Mouse (Mus musculus) neural tube, embryonic 15.5 days (tissue): Measurements from ENCODE around the gene Shank2. TPM values are rescaled to one million over a fixed set of nuclear protein-coding genes. Genes with fewer than 3 reads are reported as not detected.

Experiments used
- ATAC-seq: fragments of 200-750 bp; cut with Nextera tagmentation; 2 replicates; pipeline ENCODE4 v1.8.0; 2017; ENCODE audit warnings: mild to moderate bottlenecking, moderate TSS enrichment, moderate library complexity; ENCODE audit not compliant: low FRiP score
- H3K27ac ChIP-seq: fragments of 300-500 bp; sonication (generic); replicated peaks from 2 replicates; pipeline ENCODE4 v1.5.1; 2015; ENCODE audit warnings: mild to moderate bottlenecking, inconsistent platforms
- H3K27me3 ChIP-seq: fragments of 300-500 bp; sonication (generic); replicated peaks from 2 replicates; pipeline ENCODE4 v1.6.1; 2015; ENCODE audit warnings: inconsistent platforms
- H3K36me3 ChIP-seq: fragments of 300-500 bp; sonication (generic); 2 replicates; pipeline ENCODE4 v1.6.1; 2015; ENCODE audit warnings: inconsistent platforms
- H3K4me1 ChIP-seq: fragments of 300-500 bp; sonication (generic); 2 replicates; pipeline ENCODE4 v1.6.1; 2015; ENCODE audit warnings: inconsistent platforms
- H3K4me2 ChIP-seq: fragments of 300-500 bp; sonication (generic); 2 replicates; pipeline ENCODE4 v1.6.1; 2015; ENCODE audit warnings: inconsistent platforms, mild to moderate bottlenecking, moderate library complexity
- H3K4me3 ChIP-seq: fragments of 300-500 bp; sonication (generic); replicated peaks from 2 replicates; pipeline ENCODE4 v1.5.1; 2015; ENCODE audit warnings: mild to moderate bottlenecking, inconsistent platforms
- H3K9ac ChIP-seq: fragments of 300-500 bp; sonication (generic); replicated peaks from 2 replicates; pipeline ENCODE4 v1.6.1; 2015; ENCODE audit warnings: mild to moderate bottlenecking, inconsistent platforms
- H3K9me3 ChIP-seq: fragments of 300-500 bp; sonication (generic); replicated peaks from 2 replicates; pipeline ENCODE4 v1.6.1; 2016; ENCODE audit warnings: inconsistent platforms
- WGBS: fragments of 180-500 bp; shearing (Covaris S2); methylation state at CpG from one replicate; pipeline ENCODE4 v1.1.7; 2015; ENCODE audit warnings: mixed read lengths; 5-methylcytosine and 5-hydroxymethylcytosine counted together
- polyA plus RNA-seq: library from polyadenylated mRNA; unstranded; fragments of >200 nt; fragmentation: Nextera tagmentation; extraction: Ambion mirVana; gene quantifications from 2 replicates; pipeline ENCODE4 v1.2.1, GENCODE M21; 2015

Gene Shank2
- polyA plus RNA-seq, 1 experiment from 2014 or later, result 9.8 TPM

GRCm38 (mm10) chr7:144143941-144144340 is 142.2 kb downstream of the Shank2 start:
- H3K4me2 ChIP-seq, result no peak overlapping the region
- ATAC-seq, result no peak
- WGBS, result 19% methylated on average over 2 of the region's 2 CpGs
- H3K27me3 ChIP-seq, result no peaks in the 10 kb centered on the region
- H3K9me3 ChIP-seq, result no peaks in the 10 kb centered on the region
- peaks cover 16% of the 10 kb centered on the region; the same call in 1 of the 2 replicates for H3K4me1 ChIP-seq
- no peaks in the 10 kb centered on the region for H3K36me3 ChIP-seq
- H3K4me3 ChIP-seq, result no peak overlapping the region
- 0 out of 2 replicates have a peak overlapping the region, but pooled peaks have one; percentile 8 for H3K27ac ChIP-seq
- H3K9ac ChIP-seq, result no peak overlapping the region

DNA sequence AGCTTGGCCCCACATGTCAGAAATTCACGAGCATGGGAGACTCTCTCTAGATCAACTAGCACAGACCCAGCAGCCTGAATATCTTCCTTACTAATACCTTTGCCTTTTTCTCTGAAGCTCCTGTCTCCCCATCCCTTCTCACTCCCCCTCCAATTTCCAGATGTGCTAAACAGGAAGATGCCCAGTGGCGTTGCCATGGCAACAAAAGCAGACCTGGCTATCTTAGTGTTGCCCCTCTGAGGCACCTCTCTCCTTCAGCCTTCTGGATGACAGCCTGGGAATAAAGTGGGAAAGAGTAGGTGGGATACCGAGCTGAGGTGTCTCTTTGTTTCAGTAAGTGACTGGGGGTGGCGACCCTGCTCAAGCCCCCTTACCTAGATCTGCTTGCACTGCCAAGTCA is 146.4 kb downstream of the Shank2 start:
- no peak for ATAC-seq
- 77% methylated on average over 4 of the region's 4 CpGs for WGBS
- H3K27ac ChIP-seq, result no peak overlapping the region
- peaks cover 13% of the 10 kb centered on the region; the same call in 1 of the 2 replicates for H3K4me1 ChIP-seq
- H3K4me3 ChIP-seq, result no peak overlapping the region
- H3K27me3 ChIP-seq, result no peaks in the 10 kb centered on the region
- H3K36me3 ChIP-seq, result no peaks in the 10 kb centered on the region
- no peaks in the 10 kb centered on the region for H3K9me3 ChIP-seq
- H3K9ac ChIP-seq, result 0 out of 2 replicates have a peak overlapping the region, but pooled peaks have one; percentile 1
- no peak overlapping the region for H3K4me2 ChIP-seq

GRCm38 (mm10) chr7:144153124-144153523 is 151.4 kb downstream of the Shank2 start:
- Histone ChIP-seq H3K4me1 (peaks cover 2% of the 10 kb centered on the region; the same call in 1 of the 2 replicates), H3K4me2 (no peak overlapping the region), H3K9me3 (no peaks in the 10 kb centered on the region), H3K9ac (no peak overlapping the region), H3K36me3 (no peaks in the 10 kb centered on the region), H3K27ac (no peak overlapping the region), H3K4me3 (no peak overlapping the region), H3K27me3 (no peaks in the 10 kb centered on the region)
- 81% methylated on average over 4 of the region's 4 CpGs for WGBS
- ATAC-seq, result no peak

DNA sequence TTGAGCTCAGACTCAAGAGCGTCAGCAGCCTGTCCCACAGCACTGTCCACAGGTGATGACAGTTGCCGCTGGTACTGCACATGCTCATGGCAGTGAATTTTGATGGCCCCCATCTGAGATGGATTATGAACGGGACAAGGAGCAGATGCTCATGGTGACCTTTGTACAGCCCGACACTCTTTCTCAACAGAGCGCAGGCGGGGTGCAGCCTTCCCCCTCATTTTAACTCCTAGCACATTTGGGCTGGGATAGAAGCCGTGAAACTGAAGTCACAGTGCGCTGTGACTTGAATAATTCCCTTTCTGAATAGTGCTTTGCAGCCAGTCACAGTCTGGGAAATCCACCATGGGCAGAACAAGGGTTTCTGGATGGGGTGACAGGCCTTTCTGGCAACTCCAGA is 152.0 kb downstream of the Shank2 start:
- Histone ChIP-seq H3K4me3 (no peak overlapping the region), H3K27ac (no peak overlapping the region), H3K9ac (no peak overlapping the region), H3K9me3 (no peaks in the 10 kb centered on the region), H3K27me3 (no peaks in the 10 kb centered on the region), H3K4me1 (no peaks in the 10 kb centered on the region), H3K36me3 (no peaks in the 10 kb centered on the region), H3K4me2 (no peak overlapping the region)
- WGBS, result 42% methylated on average over 8 of the region's 8 CpGs
- ATAC-seq, result no peak

GRCm38 (mm10) chr7:144157936-144158335 is 156.2 kb downstream of the Shank2 start:
- H3K27ac ChIP-seq, result no peak overlapping the region
- WGBS, result 91% methylated on average over 8 of the region's 8 CpGs

GRCm38 (mm10) chr7:144159556-144159955 is 157.8 kb downstream of the Shank2 start:
- Histone ChIP-seq H3K9ac (no peak overlapping the region), H3K27me3 (no peaks in the 10 kb centered on the region), H3K4me2 (no peak overlapping the region), H3K27ac (no peak overlapping the region), H3K4me1 (peaks cover 10% of the 10 kb centered on the region), H3K4me3 (no peak overlapping the region), H3K36me3 (no peaks in the 10 kb centered on the region), H3K9me3 (no peaks in the 10 kb centered on the region)
- no peak for ATAC-seq
- WGBS, result 61% methylated on average over 8 of the region's 8 CpGs

More at GRCm38 (mm10) chr7:144157936-144158335, 156.2 kb downstream of the Shank2 start:
- no peak overlapping the region for H3K4me2 ChIP-seq
- no peaks in the 10 kb centered on the region for H3K36me3 ChIP-seq
- no peak for ATAC-seq
- H3K4me1 ChIP-seq, result peaks cover 10% of the 10 kb centered on the region
- H3K9ac ChIP-seq, result no peak overlapping the region
- no peaks in the 10 kb centered on the region for H3K9me3 ChIP-seq
- no peak overlapping the region for H3K4me3 ChIP-seq
- H3K27me3 ChIP-seq, result no peaks in the 10 kb centered on the region

GRCm38 (mm10) chr7:144160066-144160465 is 158.3 kb downstream of the Shank2 start:
- peaks cover 10% of the 10 kb centered on the region for H3K4me1 ChIP-seq
- H3K4me2 ChIP-seq, result no peak overlapping the region
- no peak overlapping the region for H3K4me3 ChIP-seq
- no peak for ATAC-seq
- no peak overlapping the region for H3K27ac ChIP-seq
- H3K36me3 ChIP-seq, result no peaks in the 10 kb centered on the region
- H3K9ac ChIP-seq, result no peak overlapping the region
- 66% methylated on average over 2 of the region's 2 CpGs for WGBS
- H3K27me3 ChIP-seq, result no peaks in the 10 kb centered on the region
- H3K9me3 ChIP-seq, result no peaks in the 10 kb centered on the region

- Histone ChIP-seq H3K36me3 (no peaks in the 10 kb centered on the region), H3K9ac (no peak overlapping the region), H3K27ac (no peak overlapping the region), H3K9me3 (no peaks in the 10 kb centered on the region), H3K27me3 (no peaks in the 10 kb centered on the region), H3K4me2 (no peak overlapping the region), H3K4me3 (no peak overlapping the region), H3K4me1 (peaks cover 10% of the 10 kb centered on the region)
- ATAC-seq, result no peak
- WGBS, result 72% methylated on average over 15 of the region's 15 CpGs
Measured at GRCm38 (mm10) chr7:144160646-144161249, 159.0 kb downstream of the Shank2 start.

GRCm38 (mm10) chr7:144170272-144170671 is 168.5 kb downstream of the Shank2 start:
- WGBS, result 71% methylated on average over 5 of the region's 5 CpGs
- Histone ChIP-seq H3K9ac (no peak overlapping the region), H3K27ac (no peak overlapping the region), H3K27me3 (no peaks in the 10 kb centered on the region), H3K4me1 (peaks cover 12% of the 10 kb centered on the region), H3K36me3 (no peaks in the 10 kb centered on the region), H3K9me3 (no peaks in the 10 kb centered on the region), H3K4me2 (no peak overlapping the region), H3K4me3 (no peak overlapping the region)
- ATAC-seq, result no peak

- WGBS, result 86% methylated on average over 9 of the region's 9 CpGs
- H3K27ac ChIP-seq, result no peak overlapping the region
- no peaks in the 10 kb centered on the region for H3K27me3 ChIP-seq
- no peaks in the 10 kb centered on the region for H3K36me3 ChIP-seq
- peaks cover 16% of the 10 kb centered on the region for H3K4me1 ChIP-seq
- H3K4me3 ChIP-seq, result no peak overlapping the region
- no peak overlapping the region for H3K4me2 ChIP-seq
- H3K9me3 ChIP-seq, result no peaks in the 10 kb centered on the region
- H3K9ac ChIP-seq, result no peak overlapping the region
- ATAC-seq, result no peak
Measured at GRCm38 (mm10) chr7:144170686-144171085, 169.0 kb downstream of the Shank2 start.

GRCm38 (mm10) chr7:144173869-144174268 is 172.1 kb downstream of the Shank2 start:
- WGBS, result 96% methylated on average over 6 of the region's 6 CpGs
- no peak overlapping the region for H3K9ac ChIP-seq
- no peak overlapping the region for H3K4me3 ChIP-seq
- no peaks in the 10 kb centered on the region for H3K36me3 ChIP-seq
- no peaks in the 10 kb centered on the region for H3K27me3 ChIP-seq
- no peak overlapping the region for H3K4me2 ChIP-seq
- H3K27ac ChIP-seq, result peak overlapping the region; percentile 39; the same call in 1 of the 2 replicates
- H3K9me3 ChIP-seq, result no peaks in the 10 kb centered on the region
- H3K4me1 ChIP-seq, result peaks cover 47% of the 10 kb centered on the region
- ATAC-seq, result no peak

GRCm38 (mm10) chr7:144174329-144174728 is 172.6 kb downstream of the Shank2 start:
- H3K4me2 ChIP-seq, result peak overlapping the region; percentile 73; the same call in 1 of the 2 replicates
- H3K4me1 ChIP-seq, result peaks cover 49% of the 10 kb centered on the region
- H3K9ac ChIP-seq, result no peak overlapping the region
- no peak overlapping the region for H3K4me3 ChIP-seq
- no peaks in the 10 kb centered on the region for H3K27me3 ChIP-seq
- no peaks in the 10 kb centered on the region for H3K36me3 ChIP-seq
- H3K9me3 ChIP-seq, result no peaks in the 10 kb centered on the region
- WGBS, result 63% methylated on average over 14 of the region's 14 CpGs
- peak overlapping the region; percentile 94 for H3K27ac ChIP-seq
- ATAC-seq, result no peak
